Mouse (Mus musculus) kidney, adult 10 weeks (tissue): Measurements from ENCODE around the gene Mapk1ip1. TPM values are rescaled to one million over a fixed set of nuclear protein-coding genes. Genes with fewer than 3 reads are reported as not detected.

Experiments used
- polyA plus RNA-seq: library from polyadenylated mRNA; stranded (reverse); fragments of 350-450 nt; fragmentation: Illumina TruSeq; extraction: RNeasy Lipid Tissue Mini Kit (QIAGEN cat#74804); gene quantifications from one replicate; pipeline ENCODE4 v1.2.3, GENCODE M21; 2014; ENCODE audit warnings: low read depth, low replicate concordance

Mapk1ip1 gene
- 10.8 TPM for polyA plus RNA-seq

GRCm38 (mm10) chr7:138845544-138846391 is at the start of gene Mapk1ip1, which contains the start of gene Ppp2r2d:
TSS of gene Mapk1ip1 (minus strand) at chr7:138846273.
TSS of gene Ppp2r2d (plus strand) at chr7:138846079.

Other genes starting within 250 kb of the Mapk1ip1 start
- 105 TPM for gene Ppp2r2d, start 194 bp downstream of the Mapk1ip1 start, polyA plus RNA-seq
- gene Bnip3, start 63.2 kb upstream of the Mapk1ip1 start, polyA plus RNA-seq = 426 TPM
- not detected for gene Jakmip3, start 94.5 kb upstream of the Mapk1ip1 start, polyA plus RNA-seq
- not detected for gene Dpysl4, start 239.7 kb upstream of the Mapk1ip1 start, polyA plus RNA-seq